Mouse (Mus musculus): ENCODE results near the gene F3. TPM values are rescaled to one million over a fixed set of nuclear protein-coding genes. Genes with fewer than 3 reads are reported as not detected.

F3 gene
- polyA plus RNA-seq, 1 experiment: 3.6 TPM

- Histone ChIP-seq H3ac (ENCODE audit: control insufficient read depth, insufficient read length) (no peak overlapping the region), H3K4me3 (no peak overlapping the region), H3K27me3 (ENCODE audit: control insufficient read depth, insufficient read depth, insufficient read length) (no peaks in the 10 kb centered on the region), H3K36me3 (ENCODE audit: control insufficient read depth, insufficient read depth) (no peaks in the 10 kb centered on the region), H3K4me2 (ENCODE audit: low read depth) (no peak overlapping the region), H3K79me2 (ENCODE audit: control insufficient read depth, insufficient read depth) (no peaks in the 10 kb centered on the region)
- TF ChIP-seq MAX (IDR thresholded peaks at IDR 0.05; ENCODE audit: low read depth) (no peak), POLR2A (IDR thresholded peaks at IDR 0.05; ENCODE audit: insufficient read length, low read depth) (no peak), CEBPB (IDR thresholded peaks at IDR 0.05; ENCODE audit: insufficient read depth, poor library complexity, severe bottlenecking) (no peak), MYOG (IDR thresholded peaks at IDR 0.05; ENCODE audit: control insufficient read depth in 1 of 3, insufficient read depth in 1 of 3, insufficient read length in 2 of 3, low read depth in 2 of 3) (no peak), POLR2AphosphoS2 (IDR thresholded peaks at IDR 0.05; ENCODE audit: insufficient read length, low read depth) (no peak), E2F4 (IDR thresholded peaks at IDR 0.05; ENCODE audit: insufficient read depth) (no peak), REST (IDR thresholded peaks at IDR 0.05; ENCODE audit: insufficient read depth, insufficient read length) (no peak), MYOD1 (IDR thresholded peaks at IDR 0.05; ENCODE audit: control insufficient read depth in 1 of 3, insufficient read length in 2 of 3, low read depth in 2 of 3) (no peak), SRF (IDR thresholded peaks at IDR 0.05; ENCODE audit: control insufficient read depth, insufficient read length, low read depth) (no peak), TCF3 (IDR thresholded peaks at IDR 0.05; ENCODE audit: insufficient read length, low read depth) (no peak), TCF12 (IDR thresholded peaks at IDR 0.05; ENCODE audit: insufficient read depth, poor library complexity, severe bottlenecking) (no peak), USF1 (IDR thresholded peaks at IDR 0.05; ENCODE audit: low read depth) (no peak)
These were observed 12.3 kb upstream of the F3 start for GRCm38 (mm10) chr3:121710894-121711531.

DNA sequence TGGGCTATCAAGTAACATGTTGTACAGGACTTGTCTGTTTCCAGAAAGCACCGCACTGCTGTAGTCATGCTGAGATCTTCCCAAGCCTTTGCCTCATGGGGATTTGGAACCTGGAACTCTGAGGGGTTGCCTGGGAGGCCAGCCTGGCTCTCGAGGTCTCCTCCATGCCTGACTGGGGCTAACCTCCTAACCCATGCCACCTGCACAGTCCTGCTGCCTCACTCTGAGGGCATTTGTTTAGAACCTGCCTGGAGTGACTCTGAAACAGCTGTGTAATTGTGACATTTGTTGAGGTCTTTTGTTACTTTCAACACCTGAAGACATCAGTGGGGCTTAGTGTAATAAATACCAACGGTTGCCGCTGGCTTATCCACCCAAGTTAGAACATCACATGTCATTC, 11.1 kb upstream of the F3 start:
- H3K27me3 ChIP-seq (ENCODE audit: control insufficient read depth, insufficient read depth, insufficient read length): no peaks in the 10 kb centered on the region
- H3K4me2 ChIP-seq (ENCODE audit: low read depth): no peak overlapping the region
- H3ac ChIP-seq (ENCODE audit: control insufficient read depth, insufficient read length): no peak overlapping the region
- H3K36me3 ChIP-seq (ENCODE audit: control insufficient read depth, insufficient read depth): no peaks in the 10 kb centered on the region
- H3K4me3 ChIP-seq: no peak overlapping the region
- no peaks in the 10 kb centered on the region for H3K79me2 ChIP-seq (ENCODE audit: control insufficient read depth, insufficient read depth)
- TF ChIP-seq MYOG (IDR thresholded peaks at IDR 0.05; ENCODE audit: control insufficient read depth in 1 of 3, insufficient read depth in 1 of 3, insufficient read length in 2 of 3, low read depth in 2 of 3) (no peak), MAX (IDR thresholded peaks at IDR 0.05; ENCODE audit: low read depth) (no peak), MYOD1 (IDR thresholded peaks at IDR 0.05; ENCODE audit: control insufficient read depth in 1 of 3, insufficient read length in 2 of 3, low read depth in 2 of 3) (no peak), CEBPB (IDR thresholded peaks at IDR 0.05; ENCODE audit: insufficient read depth, poor library complexity, severe bottlenecking) (no peak), TCF12 (IDR thresholded peaks at IDR 0.05; ENCODE audit: insufficient read depth, poor library complexity, severe bottlenecking) (no peak), TCF3 (IDR thresholded peaks at IDR 0.05; ENCODE audit: insufficient read length, low read depth) (no peak), POLR2A (IDR thresholded peaks at IDR 0.05; ENCODE audit: insufficient read length, low read depth) (no peak), SRF (IDR thresholded peaks at IDR 0.05; ENCODE audit: control insufficient read depth, insufficient read length, low read depth) (no peak)

DNA sequence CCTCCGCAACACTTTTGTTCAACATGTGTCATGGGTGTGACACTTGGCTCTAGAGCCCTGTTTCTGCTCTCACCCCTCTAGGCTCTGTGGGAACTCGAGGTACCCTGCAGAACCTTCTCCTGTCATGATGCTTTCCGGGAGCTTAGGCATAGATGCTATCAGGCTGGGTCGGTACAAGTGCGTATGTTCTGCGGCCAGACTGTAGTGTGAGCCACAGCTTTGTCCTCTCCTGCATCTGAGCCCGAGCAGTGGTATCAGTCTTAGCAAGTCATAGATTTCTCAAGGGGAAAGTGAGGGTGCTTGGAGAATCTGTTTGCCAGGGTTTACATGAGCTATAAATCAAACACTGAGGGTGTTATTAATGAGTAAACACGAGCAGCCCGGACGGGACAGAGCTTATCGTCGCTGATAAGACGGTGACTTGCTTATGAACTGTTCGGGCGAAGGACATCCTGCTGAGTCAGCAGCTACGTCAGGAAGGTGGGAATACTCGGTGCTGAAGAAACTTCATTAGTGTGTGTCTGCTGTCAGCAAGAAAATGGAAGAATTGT, 10.1 kb upstream of the F3 start:
- TF ChIP-seq CEBPB (IDR thresholded peaks at IDR 0.05; ENCODE audit: insufficient read depth, poor library complexity, severe bottlenecking): no peak
- no peak for TF ChIP-seq TCF3 (IDR thresholded peaks at IDR 0.05; ENCODE audit: insufficient read length, low read depth)
- TF ChIP-seq USF1 (IDR thresholded peaks at IDR 0.05; ENCODE audit: low read depth): no peak
- no peak for TF ChIP-seq MYOD1 (IDR thresholded peaks at IDR 0.05; ENCODE audit: control insufficient read depth in 1 of 3, insufficient read length in 2 of 3, low read depth in 2 of 3)
- no peak overlapping the region for H3ac ChIP-seq (ENCODE audit: control insufficient read depth, insufficient read length)
- H3K79me2 ChIP-seq (ENCODE audit: control insufficient read depth, insufficient read depth): no peaks in the 10 kb centered on the region
- H3K4me2 ChIP-seq (ENCODE audit: low read depth): no peak overlapping the region
- no peaks in the 10 kb centered on the region for H3K27me3 ChIP-seq (ENCODE audit: control insufficient read depth, insufficient read depth, insufficient read length)
- H3K4me3 ChIP-seq: no peak overlapping the region
- no peaks in the 10 kb centered on the region for H3K36me3 ChIP-seq (ENCODE audit: control insufficient read depth, insufficient read depth)

GRCm38 (mm10) chr3:121713816-121714215, 9.5 kb upstream of the F3 start:
- H3K36me3 ChIP-seq (ENCODE audit: control insufficient read depth, insufficient read depth): no peaks in the 10 kb centered on the region
- no peak for TF ChIP-seq MYOD1 (IDR thresholded peaks at IDR 0.05; ENCODE audit: control insufficient read depth in 1 of 3, insufficient read length in 2 of 3, low read depth in 2 of 3)
- TF ChIP-seq CEBPB (IDR thresholded peaks at IDR 0.05; ENCODE audit: insufficient read depth, poor library complexity, severe bottlenecking): no peak
- TF ChIP-seq TCF12 (IDR thresholded peaks at IDR 0.05; ENCODE audit: insufficient read depth, poor library complexity, severe bottlenecking): no peak
- TF ChIP-seq REST (IDR thresholded peaks at IDR 0.05; ENCODE audit: insufficient read depth, insufficient read length): no peak
- TF ChIP-seq USF1 (IDR thresholded peaks at IDR 0.05; ENCODE audit: low read depth): no peak
- TF ChIP-seq POLR2AphosphoS2 (IDR thresholded peaks at IDR 0.05; ENCODE audit: insufficient read length, low read depth): no peak
- no peak for TF ChIP-seq TCF3 (IDR thresholded peaks at IDR 0.05; ENCODE audit: insufficient read length, low read depth)
- TF ChIP-seq MYOG (IDR thresholded peaks at IDR 0.05; ENCODE audit: control insufficient read depth in 1 of 3, insufficient read depth in 1 of 3, insufficient read length in 2 of 3, low read depth in 2 of 3): no peak
- no peak for TF ChIP-seq SRF (IDR thresholded peaks at IDR 0.05; ENCODE audit: control insufficient read depth, insufficient read length, low read depth)
- no peak for TF ChIP-seq POLR2A (IDR thresholded peaks at IDR 0.05; ENCODE audit: insufficient read length, low read depth)
- TF ChIP-seq E2F4 (IDR thresholded peaks at IDR 0.05; ENCODE audit: insufficient read depth): no peak
- no peak for TF ChIP-seq MAX (IDR thresholded peaks at IDR 0.05; ENCODE audit: low read depth)

GRCm38 (mm10) chr3:121714461-121714860, 8.9 kb upstream of the F3 start:
- Histone ChIP-seq H3K4me3 (no peak overlapping the region), H3K4me2 (ENCODE audit: low read depth) (no peak overlapping the region), H3K27me3 (ENCODE audit: control insufficient read depth, insufficient read depth, insufficient read length) (no peaks in the 10 kb centered on the region), H3ac (ENCODE audit: control insufficient read depth, insufficient read length) (no peak overlapping the region), H3K36me3 (ENCODE audit: control insufficient read depth, insufficient read depth) (no peaks in the 10 kb centered on the region), H3K79me2 (ENCODE audit: control insufficient read depth, insufficient read depth) (no peaks in the 10 kb centered on the region)
- TF ChIP-seq CEBPB (IDR thresholded peaks at IDR 0.05; ENCODE audit: insufficient read depth, poor library complexity, severe bottlenecking): no peak

More at GRCm38 (mm10) chr3:121713816-121714215, 9.5 kb upstream of the F3 start:
- no peaks in the 10 kb centered on the region for H3K79me2 ChIP-seq (ENCODE audit: control insufficient read depth, insufficient read depth)
- no peak overlapping the region for H3K4me3 ChIP-seq
- no peak overlapping the region for H3ac ChIP-seq (ENCODE audit: control insufficient read depth, insufficient read length)
- H3K4me2 ChIP-seq (ENCODE audit: low read depth): no peak overlapping the region
- H3K27me3 ChIP-seq (ENCODE audit: control insufficient read depth, insufficient read depth, insufficient read length): no peaks in the 10 kb centered on the region
